Mouse (Mus musculus): ENCODE results near the gene Dctn1. TPM values are rescaled to one million over a fixed set of nuclear protein-coding genes. Genes with fewer than 3 reads are reported as not detected.

Dctn1 gene
- polyA plus RNA-seq (2014; fragmentation: Illumina TruSeq; extraction: RNeasy Lipid Tissue Mini Kit (QIAGEN cat#74804); ENCODE audit: low read depth, low replicate concordance), result 5.5 TPM

DNA sequence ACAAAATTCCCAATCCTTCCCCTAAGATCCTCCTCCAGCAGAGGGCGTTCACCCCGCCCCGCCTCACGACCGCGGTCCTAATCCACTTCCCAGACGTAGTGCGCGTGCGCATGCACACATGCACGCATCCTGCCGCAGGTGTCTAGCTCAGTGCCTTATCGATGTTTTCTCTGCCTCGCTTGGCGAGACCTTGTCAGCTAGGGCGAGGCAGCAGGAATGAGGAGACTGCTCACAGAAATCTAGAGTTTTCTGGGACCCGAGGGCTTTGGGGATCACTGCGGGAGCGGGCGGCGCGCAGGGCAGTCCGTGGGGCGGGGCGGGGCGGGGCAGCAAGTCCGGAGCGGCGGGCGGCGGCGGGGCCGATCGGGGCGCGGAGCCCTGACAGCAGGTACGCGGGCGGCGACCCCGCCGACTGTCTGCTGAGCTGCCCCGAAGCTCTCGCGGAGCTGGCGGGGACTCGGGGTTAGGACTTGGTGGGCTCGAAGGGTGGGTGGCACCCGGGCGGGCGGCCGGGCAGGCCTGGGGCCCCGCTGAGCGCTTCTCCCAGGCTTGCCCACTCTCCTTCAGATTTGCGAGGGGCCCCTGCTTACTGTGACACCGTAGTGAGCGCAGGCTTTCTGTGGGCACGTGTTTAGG, at the start of gene Dctn1:
Dctn1 (plus strand) TSS at position 314 of the 636 bp plus-strand sequence.

GRCm38 (mm10) chr6:83120930-83121862, 44.5 kb upstream of the Dctn1 start, which contains the start of gene Wbp1:
Gene Wbp1, minus strand, starts transcription at chr6:83121559.

DNA sequence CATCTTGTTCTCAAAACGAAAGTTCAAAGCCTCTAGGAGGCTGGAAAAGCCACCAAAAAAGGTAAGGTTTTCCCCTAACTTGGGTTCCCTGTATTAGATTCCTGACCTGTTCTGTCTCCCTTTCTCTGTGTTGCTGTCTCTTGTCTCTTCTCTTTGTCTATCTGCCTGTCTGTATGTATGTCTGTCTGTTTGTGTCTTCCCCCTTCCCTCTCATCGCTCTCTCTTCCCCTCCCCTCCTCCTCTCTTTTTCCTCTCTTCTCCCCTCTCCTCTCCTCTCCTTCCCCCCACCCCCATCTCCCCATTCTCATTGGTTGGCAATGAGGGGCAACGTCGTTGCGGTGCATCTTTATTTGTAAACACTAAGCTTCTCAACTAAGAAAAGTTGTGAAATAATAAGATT, 40.4 kb upstream of the Dctn1 start, which contains the start of gene Ino80b:
Ino80b (minus strand) TSS at position 101 of the 400 bp plus-strand sequence.

DNA sequence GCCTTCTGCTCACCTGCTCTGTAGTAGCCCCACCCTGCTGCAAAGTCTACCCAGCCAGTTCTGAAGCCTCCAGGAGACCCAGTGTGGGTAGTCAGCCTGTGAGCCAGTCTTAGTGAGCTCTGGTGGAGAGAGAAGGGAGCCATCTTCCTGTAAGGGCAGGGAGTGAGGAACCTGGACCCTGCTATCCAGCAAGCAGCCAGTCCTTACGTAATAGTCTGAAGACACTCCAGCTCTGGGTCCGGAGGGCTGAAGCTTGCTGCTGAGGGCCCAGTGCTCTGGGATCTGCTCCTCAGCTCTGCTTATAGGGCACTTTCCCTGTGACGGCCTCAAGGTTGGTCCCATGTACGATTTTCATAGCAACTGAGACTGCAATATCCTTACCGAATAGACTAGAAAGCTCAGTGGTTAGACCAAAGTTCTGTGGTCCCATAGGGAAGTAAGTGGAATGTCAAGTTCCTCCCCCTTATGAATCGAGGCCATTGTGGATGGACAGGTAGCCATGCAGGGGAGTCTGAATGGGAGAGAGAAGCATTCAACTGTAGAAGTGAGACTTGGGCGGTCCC, 30.7 kb upstream of the Dctn1 start, which contains the start of gene Rtkn:
Rtkn (plus strand) TSS at position 513 of the 563 bp plus-strand sequence.

DNA sequence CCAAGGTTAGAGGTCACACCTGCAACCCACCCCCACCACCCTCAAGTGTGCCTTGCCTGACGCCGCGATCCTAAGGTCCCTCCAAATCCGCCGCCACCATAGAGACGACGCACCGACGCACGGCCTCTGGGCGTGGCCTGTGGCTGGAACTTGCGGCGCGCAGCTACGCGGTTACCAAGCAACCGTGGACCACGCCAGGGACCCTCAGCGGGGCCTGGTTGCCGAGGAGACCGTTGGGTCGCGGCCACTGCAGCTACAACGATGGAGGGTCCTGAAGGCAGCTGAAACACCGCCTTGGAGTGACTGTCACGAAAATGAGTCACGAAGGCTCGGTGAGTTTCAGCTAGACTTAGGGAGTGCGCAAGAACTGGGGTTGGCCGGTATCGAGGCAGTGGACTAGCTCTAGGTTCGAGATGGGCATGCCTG, 9.4 kb upstream of the Dctn1 start, which contains the start of the genes Wdr54 and 1700003E16Rik:
Wdr54 (minus strand) TSS at position 139 of the 426 bp plus-strand sequence.
1700003E16Rik (plus strand) TSS at position 146 of the 426 bp plus-strand sequence.

GRCm38 (mm10) chr6:83219814-83220213, 54.1 kb downstream of the Dctn1 start, which contains the start of gene Slc4a5:
Gene Slc4a5, plus strand, starts transcription at chr6:83219828.

Other genes starting within 250 kb of the Dctn1 start
- gene Sema4f, start 226.2 kb upstream of the Dctn1 start, polyA plus RNA-seq (2014; fragmentation: Illumina TruSeq; extraction: RNeasy Lipid Tissue Mini Kit (QIAGEN cat#74804); ENCODE audit: low read depth, low replicate concordance), result not detected
- not detected for gene M1ap, start 219.0 kb upstream of the Dctn1 start, polyA plus RNA-seq (2014; fragmentation: Illumina TruSeq; extraction: RNeasy Lipid Tissue Mini Kit (QIAGEN cat#74804); ENCODE audit: low read depth, low replicate concordance)
- gene Dok1, start 132.4 kb upstream of the Dctn1 start, polyA plus RNA-seq (2014; fragmentation: Illumina TruSeq; extraction: RNeasy Lipid Tissue Mini Kit (QIAGEN cat#74804); ENCODE audit: low read depth, low replicate concordance), result not detected
- gene Loxl3, start 131.7 kb upstream of the Dctn1 start, polyA plus RNA-seq (2014; fragmentation: Illumina TruSeq; extraction: RNeasy Lipid Tissue Mini Kit (QIAGEN cat#74804); ENCODE audit: low read depth, low replicate concordance), result 0.40 TPM
- gene Aup1, start 111.4 kb upstream of the Dctn1 start, polyA plus RNA-seq (2014; fragmentation: Illumina TruSeq; extraction: RNeasy Lipid Tissue Mini Kit (QIAGEN cat#74804); ENCODE audit: low read depth, low replicate concordance), result 23.3 TPM
- gene Htra2, start 110.6 kb upstream of the Dctn1 start, polyA plus RNA-seq (2014; fragmentation: Illumina TruSeq; extraction: RNeasy Lipid Tissue Mini Kit (QIAGEN cat#74804); ENCODE audit: low read depth, low replicate concordance), result 4.0 TPM
- gene Dqx1, start 108.1 kb upstream of the Dctn1 start, polyA plus RNA-seq (2014; fragmentation: Illumina TruSeq; extraction: RNeasy Lipid Tissue Mini Kit (QIAGEN cat#74804); ENCODE audit: low read depth, low replicate concordance), result 1.6 TPM
- not detected for gene Tlx2, start 95.6 kb upstream of the Dctn1 start, polyA plus RNA-seq (2014; fragmentation: Illumina TruSeq; extraction: RNeasy Lipid Tissue Mini Kit (QIAGEN cat#74804); ENCODE audit: low read depth, low replicate concordance)
- 4.5 TPM for gene Pcgf1, start 88.1 kb upstream of the Dctn1 start, polyA plus RNA-seq (2014; fragmentation: Illumina TruSeq; extraction: RNeasy Lipid Tissue Mini Kit (QIAGEN cat#74804); ENCODE audit: low read depth, low replicate concordance)
- gene Lbx2, start 79.6 kb upstream of the Dctn1 start, polyA plus RNA-seq (2014; fragmentation: Illumina TruSeq; extraction: RNeasy Lipid Tissue Mini Kit (QIAGEN cat#74804); ENCODE audit: low read depth, low replicate concordance), result not detected
- gene Ccdc142, start 64.3 kb upstream of the Dctn1 start, polyA plus RNA-seq (2014; fragmentation: Illumina TruSeq; extraction: RNeasy Lipid Tissue Mini Kit (QIAGEN cat#74804); ENCODE audit: low read depth, low replicate concordance), result not detected
- 0.61 TPM for gene Gm42688, start 64.3 kb upstream of the Dctn1 start, polyA plus RNA-seq (2014; fragmentation: Illumina TruSeq; extraction: RNeasy Lipid Tissue Mini Kit (QIAGEN cat#74804); ENCODE audit: low read depth, low replicate concordance)
- gene Mrpl53, start 56.9 kb upstream of the Dctn1 start, polyA plus RNA-seq (2014; fragmentation: Illumina TruSeq; extraction: RNeasy Lipid Tissue Mini Kit (QIAGEN cat#74804); ENCODE audit: low read depth, low replicate concordance), result 30.5 TPM
- gene Mogs, start 50.4 kb upstream of the Dctn1 start, polyA plus RNA-seq (2014; fragmentation: Illumina TruSeq; extraction: RNeasy Lipid Tissue Mini Kit (QIAGEN cat#74804); ENCODE audit: low read depth, low replicate concordance), result 3.1 TPM
- gene Wbp1, start 44.4 kb upstream of the Dctn1 start, polyA plus RNA-seq (2014; fragmentation: Illumina TruSeq; extraction: RNeasy Lipid Tissue Mini Kit (QIAGEN cat#74804); ENCODE audit: low read depth, low replicate concordance), result 4.3 TPM
- 0.66 TPM for gene Ino80b, start 40.5 kb upstream of the Dctn1 start, polyA plus RNA-seq (2014; fragmentation: Illumina TruSeq; extraction: RNeasy Lipid Tissue Mini Kit (QIAGEN cat#74804); ENCODE audit: low read depth, low replicate concordance)
- not detected for gene Rtkn, start 30.5 kb upstream of the Dctn1 start, polyA plus RNA-seq (2014; fragmentation: Illumina TruSeq; extraction: RNeasy Lipid Tissue Mini Kit (QIAGEN cat#74804); ENCODE audit: low read depth, low replicate concordance)
- gene Wdr54, start 9.5 kb upstream of the Dctn1 start, polyA plus RNA-seq (2014; fragmentation: Illumina TruSeq; extraction: RNeasy Lipid Tissue Mini Kit (QIAGEN cat#74804); ENCODE audit: low read depth, low replicate concordance), result 0.34 TPM
- not detected for gene 1700003E16Rik, start 9.5 kb upstream of the Dctn1 start, polyA plus RNA-seq (2014; fragmentation: Illumina TruSeq; extraction: RNeasy Lipid Tissue Mini Kit (QIAGEN cat#74804); ENCODE audit: low read depth, low replicate concordance)
- not detected for gene Slc4a5, start 53.9 kb downstream of the Dctn1 start, polyA plus RNA-seq (2014; fragmentation: Illumina TruSeq; extraction: RNeasy Lipid Tissue Mini Kit (QIAGEN cat#74804); ENCODE audit: low read depth, low replicate concordance)
- 0.24 TPM for gene Mthfd2, start 160.0 kb downstream of the Dctn1 start, polyA plus RNA-seq (2014; fragmentation: Illumina TruSeq; extraction: RNeasy Lipid Tissue Mini Kit (QIAGEN cat#74804); ENCODE audit: low read depth, low replicate concordance)
- gene Mob1a, start 160.1 kb downstream of the Dctn1 start, polyA plus RNA-seq (2014; fragmentation: Illumina TruSeq; extraction: RNeasy Lipid Tissue Mini Kit (QIAGEN cat#74804); ENCODE audit: low read depth, low replicate concordance), result 49.2 TPM
- 104 TPM for gene Bola3, start 183.2 kb downstream of the Dctn1 start, polyA plus RNA-seq (2014; fragmentation: Illumina TruSeq; extraction: RNeasy Lipid Tissue Mini Kit (QIAGEN cat#74804); ENCODE audit: low read depth, low replicate concordance)

Measured in liver, adult 10 weeks (tissue).